Mouse (Mus musculus) left cerebral cortex, adult 18-20 months (tissue): ENCODE results near the gene Serac1. TPM values are rescaled to one million over a fixed set of nuclear protein-coding genes. Genes with fewer than 3 reads are reported as not detected.

ENCODE experiments used
- DNase-seq, 2 experiments: peaks; one replicate each; pipeline ENCODE4 v3.0.0; 2021 to 2022; ENCODE audit warnings: low spot score in 2 of 2, mixed read lengths in 1 of 2
- total RNA-seq, 2 experiments: library from RNA; stranded (reverse); gene quantifications; 2 replicates each; pipeline ENCODE4 v1.2.3; 2021

Serac1 gene
- total RNA-seq, 2 experiments from 2014 or later, result 16.1 to 17.3 TPM

GRCm38 (mm10) chr17:6005638-6006471, 73.7 kb downstream of the Serac1 start:
- DNase-seq, result peak; percentile 54 to 66

GRCm38 (mm10) chr17:6005246-6005637, 74.3 kb downstream of the Serac1 start:
- DNase-seq, result no peak

GRCm38 (mm10) chr17:6003661-6004060, 75.9 kb downstream of the Serac1 start:
- DNase-seq, result no peak

- no peak for DNase-seq
Observed at GRCm38 (mm10) chr17:6002563-6002962, 77.0 kb downstream of the Serac1 start.

- DNase-seq, result no peak
Observed at GRCm38 (mm10) chr17:6001836-6002235, 77.7 kb downstream of the Serac1 start.

- no peak for DNase-seq
Observed at GRCm38 (mm10) chr17:6001389-6001788, 78.2 kb downstream of the Serac1 start.

GRCm38 (mm10) chr17:6000864-6001319, 78.6 kb downstream of the Serac1 start:
- DNase-seq, result no peak

GRCm38 (mm10) chr17:5999039-5999543, 80.5 kb downstream of the Serac1 start:
- no peak for DNase-seq

GRCm38 (mm10) chr17:5998235-5998500, 81.4 kb downstream of the Serac1 start:
- no peak for DNase-seq

- DNase-seq, result no peak
Observed at GRCm38 (mm10) chr17:5997380-5998234, 81.9 kb downstream of the Serac1 start.

- no peak for DNase-seq
Observed at GRCm38 (mm10) chr17:5996589-5996988, 83.0 kb downstream of the Serac1 start.

- peak in 1 of 2 experiments; percentile 50 for DNase-seq
Observed at GRCm38 (mm10) chr17:5994606-5995005, 84.9 kb downstream of the Serac1 start.

GRCm38 (mm10) chr17:5993581-5994260, 85.8 kb downstream of the Serac1 start:
- DNase-seq, result no peak

GRCm38 (mm10) chr17:5992866-5993580, 86.5 kb downstream of the Serac1 start:
- DNase-seq, result no peak

Other genes starting within 250 kb of the Serac1 start
- gene Snx9, start 238.4 kb downstream of the Serac1 start, total RNA-seq, result 10 to 100 TPM; 15.5 to 16.7 TPM
- 100 to 1,000 TPM; 121 to 135 TPM for gene Synj2, start 138.5 kb downstream of the Serac1 start, total RNA-seq
- gene Gtf2h5, start within 50 bp of the Serac1 start, total RNA-seq, result 100 to 1,000 TPM; 104 to 113 TPM
- 100 to 1,000 TPM; 355 to 366 TPM for gene Tulp4, start 26.7 kb upstream of the Serac1 start, total RNA-seq
- 10 to 100 TPM; 58.9 to 59.5 TPM for gene Tmem181a, start 177.1 kb upstream of the Serac1 start, total RNA-seq
- gene Dynlt1a, start 237.8 kb upstream of the Serac1 start, total RNA-seq, result 10 to 100 TPM; 12.2 to 13.8 TPM